Mouse (Mus musculus) G1E-ER4 (cell line): ENCODE data around the gene Comt. TPM values are rescaled to one million over a fixed set of nuclear protein-coding genes. Genes with fewer than 3 reads are reported as not detected.

Source experiments
- GATA1 ChIP-seq: IDR thresholded peaks from one replicate; pipeline ENCODE4 v1.8.0; 2012; ENCODE audit warnings: low read length, inconsistent platforms
- polyA plus RNA-seq: library from polyadenylated mRNA; stranded (reverse); fragments of >175 nt; gene quantifications from 2 replicates; pipeline ENCODE4 v1.2.3, GENCODE M21; 2012

The Comt gene
- polyA plus RNA-seq, 1 experiment, result 37.8 TPM

GRCm38 (mm10) chr16:18423203-18423914, 3.3 kb downstream of the Comt start:
- no peak for TF ChIP-seq GATA1

GRCm38 (mm10) chr16:18420571-18420970, 6.1 kb downstream of the Comt start:
- TF ChIP-seq GATA1, result no peak

- TF ChIP-seq GATA1, result no peak
Measured at GRCm38 (mm10) chr16:18419603-18420026, 7.0 kb downstream of the Comt start.

- TF ChIP-seq GATA1, result no peak
Measured at GRCm38 (mm10) chr16:18418756-18419602, 7.7 kb downstream of the Comt start.

- TF ChIP-seq GATA1, result no peak
Measured at GRCm38 (mm10) chr16:18417491-18417890, 9.2 kb downstream of the Comt start.

GRCm38 (mm10) chr16:18416837-18417236, 9.8 kb downstream of the Comt start:
- TF ChIP-seq GATA1, result no peak

- TF ChIP-seq GATA1, result no peak
Measured at GRCm38 (mm10) chr16:18416094-18416761, 10.4 kb downstream of the Comt start.

- no peak for TF ChIP-seq GATA1
Measured at GRCm38 (mm10) chr16:18413032-18413816, 13.4 kb downstream of the Comt start.

- TF ChIP-seq GATA1, result no peak
Measured at GRCm38 (mm10) chr16:18411802-18412476, 14.7 kb downstream of the Comt start.

GRCm38 (mm10) chr16:18411026-18411649, 15.5 kb downstream of the Comt start:
- no peak for TF ChIP-seq GATA1

- TF ChIP-seq GATA1, result no peak
Measured at GRCm38 (mm10) chr16:18410418-18410817, 16.2 kb downstream of the Comt start.

GRCm38 (mm10) chr16:18409776-18410175, 16.9 kb downstream of the Comt start:
- TF ChIP-seq GATA1, result no peak

- TF ChIP-seq GATA1, result no peak
Measured at GRCm38 (mm10) chr16:18407912-18408311, 18.7 kb downstream of the Comt start.

- TF ChIP-seq GATA1, result no peak
Measured at GRCm38 (mm10) chr16:18406293-18406692, 20.4 kb downstream of the Comt start.
